Mouse (Mus musculus) heart, postnatal 14 days (tissue): Measurements from ENCODE around the gene Cln3. TPM values are rescaled to one million over a fixed set of nuclear protein-coding genes. Genes with fewer than 3 reads are reported as not detected.

Source experiments
- DNase-seq, 2 experiments: peaks; one replicate each; pipeline ENCODE4 v3.0.0; 2021 to 2022
- intact Hi-C: fragments of 180-260 bp; cut with DNase I; formaldehyde crosslinking; loops from one replicate; pipeline ENCODE4 v1.15.1; 2025
- long read RNA-seq, 2 experiments: library from polyadenylated mRNA; stranded (forward); transcript quantifications; one replicate each; pipeline ENCODE4 v2.0.0; 2021
- total RNA-seq, 2 experiments: library from RNA; stranded (reverse); gene quantifications; 2 replicates each; pipeline ENCODE4 v1.2.3; 2021

Gene Cln3
- total RNA-seq = 10 to 100 TPM; 13.2 to 13.3 TPM
- long read RNA-seq, experiment 1, partial matches to known transcripts = 3 of 10 reads
- long read RNA-seq, experiment 1, other reads (novel, unspliced or antisense) = 4 of 10 reads
- long read RNA-seq, experiment 2, partial matches to known transcripts = 3 of 12 reads
- long read RNA-seq, experiment 2, other reads (novel, unspliced or antisense) = 6 of 12 reads

DNA sequence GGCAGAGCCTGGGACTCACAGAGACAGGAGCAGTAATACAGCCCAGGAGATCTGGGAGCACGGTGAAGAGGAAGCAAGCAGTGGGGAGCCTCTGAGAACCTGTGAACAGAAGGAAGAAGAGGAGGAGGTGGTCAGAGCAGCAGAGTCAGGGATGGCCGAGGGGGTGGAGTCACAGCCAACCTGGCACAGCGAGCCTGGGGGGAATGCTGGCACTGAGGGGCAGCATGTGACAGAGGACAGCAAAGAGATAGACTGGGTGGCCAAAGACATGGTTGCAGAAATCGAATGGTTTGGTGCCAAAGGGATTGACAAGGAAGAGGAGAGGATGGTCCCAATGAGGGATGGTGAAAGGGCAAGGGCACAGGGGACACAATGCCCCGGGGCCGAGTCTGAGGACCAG, at the start of gene Cln3:
Gene Cln3 (minus strand): TSS at position 101 of the 400 bp plus-strand sequence.
- intact Hi-C loops = loop anchor here (2.0 kb wide), 1 partner anchor 113 kb away; no protein-coding TSS in a partner anchor
- DNase-seq = no peak

DNA sequence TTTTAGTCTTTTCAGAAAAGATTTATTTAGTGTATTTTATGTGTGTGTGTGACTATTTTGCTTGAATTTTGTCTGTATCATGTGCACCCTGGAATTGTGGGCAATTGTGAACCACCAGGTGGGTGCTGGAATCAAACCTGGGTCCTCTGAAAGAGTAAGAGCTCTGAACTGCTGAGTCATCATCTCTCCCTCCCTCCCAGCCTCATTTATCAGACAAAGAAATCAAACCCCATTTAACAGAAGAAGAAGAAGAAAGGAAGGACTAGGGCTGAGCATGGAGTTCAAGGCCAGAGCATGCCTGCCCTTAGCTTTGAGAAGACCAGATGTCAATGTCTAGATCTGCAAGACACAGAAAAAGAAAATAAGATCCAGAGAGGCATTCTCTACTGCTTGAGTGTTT, 49.8 kb upstream of the Cln3 start:
- no peak for DNase-seq
- intact Hi-C loops = no loop called here

DNA sequence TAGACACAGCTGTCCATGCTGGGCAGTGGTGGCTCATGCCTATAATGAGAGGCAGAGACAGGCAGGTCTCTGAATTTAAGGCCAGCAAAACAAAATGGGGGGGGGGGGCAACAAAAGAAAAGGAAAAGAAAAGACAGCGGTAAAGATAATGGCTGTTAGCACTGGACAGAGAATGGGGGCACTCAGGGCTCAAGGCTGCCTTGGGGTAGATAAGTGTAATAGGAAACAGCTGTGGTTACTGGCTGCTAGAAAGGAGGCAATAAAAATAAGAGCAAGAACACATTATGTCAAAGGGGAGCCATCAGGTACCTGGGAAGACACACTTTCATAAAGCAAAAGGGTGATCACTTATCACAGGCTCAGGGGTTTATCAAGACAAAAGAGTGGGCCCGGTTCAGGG, 46.9 kb upstream of the Cln3 start:
- no peak for DNase-seq
- intact Hi-C loops = no loop called here

DNA sequence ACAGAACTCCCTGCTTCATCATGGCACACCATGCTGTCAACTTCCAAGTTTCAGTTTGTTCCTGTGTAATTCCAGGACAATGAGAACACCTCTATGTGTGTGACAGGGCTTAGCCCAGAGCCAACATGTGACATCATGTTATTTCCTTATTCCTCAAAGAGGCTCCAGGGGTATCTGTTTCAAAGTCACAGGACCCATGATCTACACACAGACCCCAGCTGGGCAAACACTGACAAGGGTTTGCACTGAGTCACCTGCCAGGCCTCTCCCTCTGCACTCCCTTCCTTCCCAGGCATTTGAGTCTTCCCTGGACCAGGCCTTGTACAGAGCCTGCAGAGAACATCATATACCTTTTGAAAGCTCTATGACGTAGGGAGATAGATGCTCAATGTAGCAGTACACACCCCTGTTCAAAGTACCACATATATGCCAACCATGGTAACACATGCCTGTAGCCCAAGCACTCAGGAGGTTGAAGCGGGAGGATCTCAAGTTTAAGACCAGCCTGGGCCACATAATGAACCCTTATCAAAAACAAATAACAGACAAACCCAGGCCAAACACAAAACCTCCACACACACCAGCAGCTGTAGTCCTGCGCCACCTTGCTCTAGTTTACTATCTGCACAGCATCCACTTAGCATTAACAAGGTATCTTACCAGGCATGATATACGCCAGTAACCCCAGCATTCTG, 45.4 kb upstream of the Cln3 start, which contains the start of gene Nupr1:
Gene Nupr1 (minus strand): TSS at position 38 of the 695 bp plus-strand sequence.
- DNase-seq = no peak
- intact Hi-C loops = no loop called here

DNA sequence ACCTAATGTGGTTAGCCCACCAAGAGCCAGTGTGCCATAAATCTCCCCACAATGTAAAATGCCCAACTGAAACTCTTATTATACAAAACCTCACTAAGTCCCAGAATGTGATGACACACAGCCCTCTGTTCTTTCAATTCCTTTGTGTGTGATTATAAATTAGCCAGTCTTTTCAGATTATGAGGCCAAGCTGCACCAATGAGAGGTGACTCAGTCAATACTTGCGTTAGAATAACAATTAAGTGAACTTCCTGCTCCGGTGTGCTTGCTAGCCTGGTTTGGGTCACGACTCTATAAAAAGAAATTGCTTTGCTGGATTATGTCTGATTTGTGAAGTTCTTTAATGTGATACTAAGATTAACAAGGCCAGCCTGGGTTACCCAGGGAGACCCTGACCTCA, 44.3 kb upstream of the Cln3 start:
- intact Hi-C loops = no loop called here
- no peak for DNase-seq

DNA sequence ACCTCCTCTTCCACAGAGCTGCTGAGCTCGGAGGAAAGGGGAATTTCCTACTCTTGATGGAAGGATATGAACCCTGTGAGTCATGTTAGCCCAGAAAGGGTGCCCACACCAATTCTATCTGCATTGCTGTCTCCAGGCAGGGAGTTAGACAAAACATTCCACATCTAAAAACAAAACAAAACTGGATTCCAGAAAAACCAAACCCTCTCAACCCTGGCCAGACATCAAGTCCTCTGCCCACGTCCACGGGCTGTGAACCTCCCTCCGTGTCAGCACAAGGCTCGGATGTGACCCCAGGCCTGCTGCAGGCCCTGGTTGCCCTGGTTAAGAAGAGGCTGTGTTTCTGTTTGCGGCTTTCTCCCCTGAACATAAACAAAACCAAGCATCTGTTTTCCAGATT, 42.5 kb upstream of the Cln3 start:
- no peak for DNase-seq
- intact Hi-C loops = no loop called here

DNA sequence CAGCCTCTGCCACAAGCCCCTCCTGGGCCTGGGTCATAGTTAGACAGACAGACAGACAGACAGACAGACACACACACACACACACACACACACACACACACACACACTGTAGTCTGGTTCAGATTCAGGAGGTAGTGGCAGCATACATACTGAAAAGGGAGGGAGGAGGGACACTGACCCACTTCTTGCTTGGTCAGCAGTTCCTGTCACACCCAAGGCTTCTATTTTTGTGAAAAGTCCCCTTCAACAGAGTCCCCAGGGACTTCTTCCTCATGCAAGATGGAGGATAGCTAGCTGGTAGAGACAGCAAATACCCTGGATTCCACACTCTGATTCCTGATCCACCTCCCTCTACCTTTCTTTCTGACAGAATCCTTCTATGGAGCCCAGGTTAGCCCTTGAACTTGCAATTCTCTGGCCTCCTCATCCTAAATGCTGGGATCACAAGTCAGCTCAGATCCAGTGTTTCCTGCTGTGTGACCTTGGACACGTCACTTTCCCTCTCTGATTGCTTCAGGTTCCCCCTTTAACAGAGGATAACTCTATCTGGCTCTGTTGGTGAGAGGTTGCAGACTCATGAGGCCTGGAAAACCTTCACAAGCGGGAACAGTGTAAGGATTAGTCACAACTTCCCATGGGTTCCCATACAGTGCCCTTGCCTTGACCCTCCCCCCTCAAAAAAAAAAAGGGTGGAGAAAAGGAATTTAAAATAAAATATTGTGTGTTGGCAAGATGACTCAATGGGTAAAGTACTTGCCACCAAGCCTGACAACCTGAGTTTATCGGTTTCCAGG, 40.4 kb upstream of the Cln3 start:
- no peak for DNase-seq
- intact Hi-C loops = no loop called here

DNA sequence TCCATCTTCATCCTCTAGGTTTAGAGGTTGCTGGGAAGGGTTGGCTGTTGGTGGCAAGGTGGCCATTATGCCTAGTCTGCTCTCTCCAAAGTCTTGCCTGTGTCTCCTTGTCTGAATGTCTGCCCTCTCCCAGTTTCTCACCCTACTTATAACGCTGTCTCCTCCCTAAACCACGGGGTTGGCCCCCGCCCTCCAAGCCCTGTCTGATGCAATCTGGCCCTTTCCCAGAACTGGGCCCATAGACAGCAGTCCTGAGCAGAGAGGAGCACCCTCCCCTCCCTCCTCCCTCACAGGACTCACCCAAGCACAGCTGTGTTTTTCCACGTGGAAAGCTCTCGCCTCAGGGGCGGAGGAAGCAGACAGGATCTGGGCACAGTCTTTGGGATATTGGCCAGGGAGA, 39.8 kb upstream of the Cln3 start:
- intact Hi-C loops = no loop called here
- DNase-seq = peak; percentile 82 to 83

DNA sequence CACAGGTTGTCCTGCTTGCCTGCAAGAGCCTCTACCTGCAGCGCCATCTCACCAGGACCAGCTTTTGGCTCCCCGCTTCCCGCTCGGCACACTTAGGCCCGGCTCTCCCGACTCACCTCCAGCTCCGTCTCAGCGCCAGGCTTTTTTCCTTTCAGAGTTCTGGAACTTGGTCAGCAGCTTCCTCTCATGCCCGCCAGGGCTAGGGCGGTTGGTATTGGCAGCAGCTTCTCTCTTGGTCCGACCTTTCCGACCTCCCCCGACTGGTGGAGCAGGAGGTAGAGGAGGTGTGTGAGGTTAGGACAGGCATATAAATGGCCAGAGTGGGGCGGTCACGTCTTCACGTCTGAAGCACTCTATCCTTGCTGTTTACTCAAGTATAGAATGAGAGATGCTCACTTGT, 39.2 kb upstream of the Cln3 start:
- no peak for DNase-seq
- intact Hi-C loops = no loop called here

DNA sequence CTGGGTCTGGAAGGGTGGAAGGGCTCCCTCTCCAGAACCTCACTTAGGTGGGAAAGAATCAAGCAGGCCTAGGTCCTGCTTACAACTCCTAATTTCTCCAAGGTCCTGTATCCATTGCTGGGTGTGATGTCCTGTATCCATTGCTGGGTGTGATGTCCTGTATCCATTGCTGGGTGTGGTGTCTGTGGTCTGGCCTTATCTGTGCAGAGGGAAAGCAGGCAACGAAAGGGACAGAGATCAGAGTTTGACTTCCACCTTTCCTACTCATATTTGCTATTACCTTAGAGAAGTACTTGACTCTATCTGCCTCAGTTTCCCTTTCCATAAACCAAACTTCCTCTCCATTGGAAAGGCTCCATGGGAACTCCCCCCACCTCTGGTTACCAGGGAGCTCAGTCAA, 37.8 kb upstream of the Cln3 start:
- intact Hi-C loops = no loop called here
- no peak for DNase-seq

DNA sequence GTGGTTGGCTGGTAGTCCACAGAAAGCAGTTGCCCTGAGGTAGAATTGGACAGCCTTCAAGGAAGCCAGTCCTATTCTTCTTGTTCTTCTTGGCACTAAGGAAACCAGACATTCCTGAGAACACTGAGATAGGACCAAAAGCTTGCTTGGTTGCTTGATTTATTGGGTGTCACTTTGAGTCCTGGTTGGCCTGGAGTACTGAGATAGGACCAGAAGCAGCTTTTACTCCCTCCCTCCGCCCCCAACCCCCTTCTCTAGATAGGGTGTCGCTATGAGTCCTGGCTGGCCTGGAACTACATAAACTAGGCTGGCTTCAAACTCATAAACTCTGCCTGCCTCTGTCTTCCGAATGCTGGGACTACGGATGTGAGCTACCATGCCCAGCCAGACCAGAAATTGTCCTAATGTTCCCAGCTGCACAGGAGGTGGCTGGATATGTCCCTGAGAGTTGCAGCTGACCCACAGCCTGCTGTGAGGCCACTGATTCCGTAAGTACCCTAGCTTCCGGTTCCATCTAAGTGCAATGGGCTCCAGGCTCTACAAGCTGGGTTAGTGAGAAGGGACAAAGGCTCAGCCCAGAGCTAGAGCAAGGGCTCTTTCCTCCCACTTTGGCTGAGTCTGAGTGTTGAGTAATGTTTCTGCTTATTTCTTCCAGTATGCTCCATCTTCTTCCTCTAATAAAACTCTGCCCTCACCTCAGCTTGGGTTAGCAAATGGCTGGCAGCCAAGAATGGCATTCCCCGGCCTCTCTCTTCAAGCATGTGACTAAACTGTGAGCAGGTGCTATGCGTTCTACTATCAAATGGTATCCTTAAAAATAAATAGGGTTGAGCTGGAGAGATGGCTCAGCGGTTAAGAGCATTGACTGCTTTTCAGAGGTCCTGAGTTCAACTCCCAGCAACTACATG, 36.1 kb upstream of the Cln3 start:
- intact Hi-C loops = no loop called here
- DNase-seq = no peak

DNA sequence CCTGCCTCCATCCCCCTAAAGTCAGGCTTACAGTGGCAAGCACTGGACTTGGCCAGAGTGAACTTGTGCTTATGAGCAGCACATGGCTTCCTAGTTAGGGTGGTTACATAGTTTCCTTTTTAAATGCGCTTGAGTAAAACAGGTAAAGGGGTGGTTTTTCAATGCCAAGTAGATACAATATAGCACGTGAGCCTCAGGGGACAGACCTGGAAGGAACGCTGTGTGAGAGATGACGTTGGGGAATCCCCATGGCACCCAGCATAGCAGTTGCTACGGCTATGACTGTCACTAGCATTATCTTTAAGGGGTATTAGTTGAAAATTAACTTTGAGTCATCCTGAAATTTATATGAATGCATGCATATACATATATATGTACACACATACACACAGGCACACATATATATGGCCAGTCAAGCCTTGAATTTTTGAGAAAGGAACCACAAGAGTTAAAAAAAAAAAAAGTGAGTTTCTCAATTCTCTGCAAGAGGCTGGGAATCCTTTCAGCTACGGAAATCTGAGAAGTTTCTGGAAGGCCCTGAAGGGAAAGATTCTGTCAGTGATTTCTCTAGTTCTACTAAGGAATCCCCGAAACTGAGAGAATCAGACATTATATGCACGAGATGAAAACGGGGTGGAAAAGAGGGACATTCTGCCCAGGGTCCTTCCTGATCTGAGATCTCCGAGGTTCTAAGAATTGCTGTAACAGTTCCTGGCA, 34.1 kb upstream of the Cln3 start:
- intact Hi-C loops = no loop called here
- no peak for DNase-seq

DNA sequence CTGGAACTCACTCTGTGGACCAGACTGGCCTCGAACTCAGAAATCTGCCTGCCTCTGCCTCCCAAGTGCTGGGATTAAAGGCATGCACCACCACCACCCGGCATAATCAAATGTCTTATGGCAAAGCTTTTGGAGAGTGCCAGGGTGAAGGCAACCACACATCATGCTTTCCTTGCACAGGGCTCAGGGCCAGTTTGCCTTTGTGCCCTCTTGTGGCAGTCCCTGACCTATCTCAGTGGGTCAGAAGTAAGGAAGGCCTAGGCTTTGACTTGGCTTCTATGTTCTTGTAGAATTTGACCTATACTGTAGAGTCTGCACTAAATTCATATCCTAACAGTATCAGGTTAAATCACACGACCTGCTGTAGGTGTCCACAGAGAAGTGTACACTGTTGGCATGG, 31.1 kb upstream of the Cln3 start:
- intact Hi-C loops = no loop called here
- DNase-seq = no peak

DNA sequence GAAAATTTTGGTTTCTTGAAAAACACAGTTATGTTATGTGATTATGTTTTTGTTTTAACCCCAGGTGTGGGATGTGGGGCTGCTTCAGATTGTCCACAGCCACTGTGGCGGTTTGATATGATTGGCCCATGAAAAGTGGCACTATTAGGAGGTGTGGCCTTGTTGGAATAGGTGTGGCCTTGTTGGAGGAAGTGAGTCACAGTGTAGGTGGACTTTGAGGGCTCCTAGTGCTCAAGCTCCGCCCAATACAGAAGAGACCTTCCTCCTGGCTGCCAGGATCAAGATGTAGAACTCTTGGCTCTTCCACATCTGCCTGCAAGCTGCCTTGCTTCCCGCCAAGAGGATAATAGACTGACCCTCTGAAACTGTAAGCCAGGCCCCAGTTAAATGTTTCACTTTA, 27.1 kb upstream of the Cln3 start:
- intact Hi-C loops = no loop called here

DNA sequence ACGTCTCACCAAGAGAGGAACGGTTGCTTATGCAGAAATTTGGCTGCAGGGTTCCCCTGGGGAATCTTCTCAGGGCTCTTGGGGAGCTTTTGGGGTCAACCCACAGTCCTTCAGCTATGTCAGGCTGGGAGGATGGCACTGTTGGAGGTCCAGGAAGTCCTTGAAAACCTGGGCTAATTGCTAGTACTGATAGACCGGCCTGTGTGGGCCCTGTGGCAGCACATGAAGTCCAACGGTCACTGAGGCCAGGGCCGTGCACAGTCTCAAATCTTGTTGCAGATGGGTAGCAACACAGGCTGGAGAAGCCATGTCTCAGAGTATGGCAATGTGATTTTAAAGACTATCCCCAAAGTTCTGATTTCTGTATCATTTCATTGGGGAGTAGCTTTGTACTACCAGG, 22.2 kb upstream of the Cln3 start:
- intact Hi-C loops = no loop called here
- no peak for DNase-seq

More for the DNA sequence above, 27.1 kb upstream of the Cln3 start:
- DNase-seq = no peak

DNA sequence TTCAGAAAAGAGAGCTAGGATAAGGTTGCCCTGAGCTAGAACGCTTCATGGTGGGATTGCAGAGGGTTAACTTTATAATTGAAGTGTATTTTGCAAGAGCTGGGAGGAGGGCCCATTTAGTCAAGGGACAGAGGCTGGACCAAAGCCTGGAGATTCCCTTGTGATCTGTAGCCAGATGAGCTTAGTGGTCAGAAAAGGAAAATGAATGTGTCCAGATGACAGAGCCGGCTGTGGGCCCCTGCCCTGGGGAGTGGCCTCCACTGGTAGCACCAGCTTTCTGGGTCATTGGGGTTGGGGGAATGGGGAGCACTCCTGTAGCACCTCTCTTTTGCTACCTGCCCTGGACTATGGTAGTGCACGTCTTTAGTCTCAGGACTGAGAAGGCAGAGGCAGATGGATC, 21.4 kb upstream of the Cln3 start:
- DNase-seq = peak; percentile 61 to 67
- intact Hi-C loops = no loop called here

DNA sequence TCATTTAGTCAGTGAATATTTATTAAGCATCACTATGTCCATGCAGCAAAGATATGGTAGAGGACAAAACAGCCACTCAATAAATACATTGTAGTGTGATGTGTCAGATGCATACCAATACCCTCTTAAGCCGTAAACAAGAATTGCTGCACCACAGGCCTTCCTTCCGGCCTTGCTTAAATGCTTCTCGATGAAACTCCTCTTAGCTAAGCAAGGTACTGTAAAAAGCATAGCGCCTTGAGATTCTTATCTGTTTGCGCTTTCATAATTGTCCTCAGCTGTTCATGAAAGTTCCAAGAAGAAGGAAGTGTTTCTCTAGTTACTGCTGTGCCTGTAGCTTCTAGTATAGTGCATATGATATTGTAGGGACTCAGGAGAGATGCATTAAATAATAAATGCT, 21.0 kb upstream of the Cln3 start:
- intact Hi-C loops = no loop called here
- DNase-seq = no peak

DNA sequence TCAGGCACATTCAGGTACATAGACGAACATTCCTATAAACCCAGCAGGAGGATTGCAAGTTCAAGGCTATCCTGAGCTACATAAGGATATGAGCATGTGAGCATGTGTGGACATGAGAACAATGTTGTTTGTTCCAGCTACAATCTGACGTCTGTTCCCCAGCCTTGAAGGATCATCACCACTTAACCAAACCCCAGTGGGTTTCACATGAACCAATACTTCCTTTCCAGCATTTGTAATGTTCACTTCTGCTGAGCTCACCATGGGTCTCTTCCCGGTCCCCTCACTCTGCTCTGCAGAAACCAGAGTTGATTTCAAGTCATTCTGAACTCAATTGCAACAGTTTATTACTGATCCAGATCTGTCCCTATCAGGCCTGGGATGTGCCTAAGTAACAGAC, 17.0 kb upstream of the Cln3 start:
- intact Hi-C loops = no loop called here
- no peak for DNase-seq

DNA sequence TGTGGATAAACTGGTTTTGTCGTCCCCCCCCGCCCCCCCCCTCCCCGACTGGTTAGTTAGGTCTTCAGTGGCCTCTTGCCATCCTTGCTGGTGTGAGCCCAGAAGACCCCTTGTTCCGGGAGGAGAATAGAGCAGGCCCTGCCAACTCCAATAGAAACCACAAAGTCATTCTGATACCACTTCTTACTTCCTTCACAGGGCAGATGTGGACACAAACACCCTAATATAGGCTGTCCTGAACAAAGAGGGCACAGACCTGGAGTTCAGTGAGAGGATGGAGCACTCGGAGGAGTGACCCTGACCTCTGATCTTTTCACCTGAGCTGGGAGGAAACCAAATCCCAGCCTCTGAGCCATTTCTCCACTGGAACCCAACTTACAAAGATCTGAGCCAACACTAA, 16.3 kb upstream of the Cln3 start:
- intact Hi-C loops = no loop called here
- no peak for DNase-seq

DNA sequence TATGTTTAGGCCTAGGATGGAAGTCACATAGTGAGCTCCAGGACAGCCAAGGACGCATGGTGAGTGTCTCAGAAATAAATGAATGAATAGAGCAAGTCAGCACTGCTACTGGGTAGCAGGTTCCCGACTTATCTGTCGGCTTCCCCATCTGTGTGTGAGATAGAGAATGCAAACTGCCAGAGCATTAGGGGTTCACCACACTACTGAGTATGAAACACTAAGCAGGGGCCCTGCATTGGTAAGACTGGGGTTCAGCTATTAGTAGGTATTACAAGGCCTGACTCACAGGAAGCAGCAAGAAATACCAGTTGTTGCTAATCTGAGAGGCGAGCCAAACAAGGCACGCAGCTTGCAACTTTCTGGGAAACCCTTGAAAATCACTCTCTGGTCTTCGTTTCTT, 13.3 kb upstream of the Cln3 start:
- intact Hi-C loops = no loop called here
- DNase-seq = no peak
